Mouse (Mus musculus) mature B cell (primary cell): ENCODE results near the gene Runx3.

ENCODE experiments used
- in situ Hi-C: fragments of 300-500 bp; cut with MboI; formaldehyde crosslinking; loops from 2 replicates; pipeline ENCODE4 v1.14.3; 2019

The Runx3 gene

DNA sequence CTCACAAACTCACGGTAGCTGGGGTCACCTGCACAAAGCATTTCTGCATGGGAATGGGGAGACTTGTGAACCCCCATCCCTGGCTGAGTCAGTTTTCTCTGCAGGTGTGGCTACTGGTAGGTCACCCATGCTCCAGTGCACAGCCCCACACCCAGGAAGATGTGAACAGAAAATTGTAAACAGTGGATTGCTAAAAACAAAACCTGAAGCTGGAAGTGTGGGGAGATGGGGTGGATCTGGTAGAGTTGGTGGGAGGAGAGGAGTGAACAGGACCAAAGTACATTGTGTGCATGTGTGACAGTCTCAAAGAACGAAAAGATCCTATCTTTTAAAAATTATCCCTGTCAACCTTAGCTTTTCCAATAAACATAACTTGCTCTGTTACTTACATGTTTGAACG, 100.2 kb downstream of the Runx3 start:
- in situ Hi-C loops, result loop anchor here (5.0 kb wide), 1 partner anchor 97 kb away; no protein-coding TSS in a partner anchor

GRCm38 (mm10) chr4:135221632-135222407, 101.4 kb downstream of the Runx3 start:
- in situ Hi-C loops, result loop anchor here (5.0 kb wide), 1 partner anchor 95 kb away; no protein-coding TSS in a partner anchor

DNA sequence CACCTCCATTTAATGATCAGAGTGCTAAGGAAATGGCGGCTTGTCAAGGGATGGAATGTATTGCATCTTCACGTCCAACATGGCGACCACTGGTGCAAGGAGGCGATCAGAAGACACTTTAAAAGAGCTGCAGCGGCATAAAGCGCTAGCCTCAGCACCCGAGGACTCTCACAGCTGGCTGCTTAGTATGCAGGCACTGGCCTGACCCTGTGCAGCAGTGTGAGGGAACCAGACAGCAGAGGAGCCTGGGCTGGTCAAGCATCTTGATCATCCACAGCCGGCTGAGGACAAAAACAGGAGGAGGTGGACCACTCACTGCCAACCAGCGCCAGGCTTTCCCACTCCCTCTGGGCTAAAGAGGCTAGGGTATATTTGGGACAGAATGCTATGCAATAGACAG, 103.4 kb downstream of the Runx3 start:
- in situ Hi-C loops, result loop anchor here (5.0 kb wide), 1 partner anchor 93 kb away; no protein-coding TSS in a partner anchor

GRCm38 (mm10) chr4:135226008-135226667, 105.7 kb downstream of the Runx3 start:
- in situ Hi-C loops, result no loop called here
